Mouse (Mus musculus) heart, adult 2 months (tissue): Measurements from ENCODE around the gene Nup93.

Source experiments
- EP300 ChIP-seq: fragments of 200-500 bp; IDR thresholded peaks from 2 replicates; pipeline ENCODE4 v1.6.1; 2011; ENCODE audit warnings: low read depth, low read length, control low read depth; ENCODE audit not compliant: insufficient read depth
- POLR2A ChIP-seq: fragments of 200-500 bp; IDR thresholded peaks from 2 replicates; pipeline ENCODE4 v1.6.1; 2011; ENCODE audit warnings: mild to moderate bottlenecking, low read depth, low read length, control low read depth; ENCODE audit not compliant: insufficient read depth

DNA sequence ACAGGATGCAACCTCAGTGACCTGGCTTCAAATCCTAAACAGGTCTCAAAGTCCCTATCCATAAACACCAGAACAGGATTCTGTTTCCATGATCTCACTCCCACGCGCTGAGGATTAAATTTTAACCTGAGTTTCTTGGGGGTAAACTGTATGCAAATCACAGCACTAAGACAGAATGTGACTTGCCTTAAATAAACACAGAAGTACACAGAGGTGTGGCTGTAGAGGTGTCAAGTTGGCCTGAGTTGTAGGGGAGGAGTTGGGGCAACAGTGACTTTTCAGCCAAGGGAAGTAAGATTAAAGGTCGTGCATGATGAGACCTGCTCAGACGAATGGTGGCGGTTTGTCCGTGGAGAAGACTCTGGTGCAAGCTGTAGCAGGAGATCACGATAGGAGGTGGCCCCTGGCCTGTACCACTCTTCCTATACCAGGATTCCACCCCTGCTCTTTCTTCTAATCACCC, 139.7 kb downstream of the Nup93 start:
- TF ChIP-seq EP300 (0 out of 2 replicates have a peak, but pooled peaks have one; percentile 17), POLR2A (no peak)
